Mouse (Mus musculus): ENCODE data around the gene Pde6d. TPM values are rescaled to one million over a fixed set of nuclear protein-coding genes. Genes with fewer than 3 reads are reported as not detected.

Pde6d gene
- 10 to 100 TPM; 14.3 to 16.3 TPM for total RNA-seq (2023)

DNA sequence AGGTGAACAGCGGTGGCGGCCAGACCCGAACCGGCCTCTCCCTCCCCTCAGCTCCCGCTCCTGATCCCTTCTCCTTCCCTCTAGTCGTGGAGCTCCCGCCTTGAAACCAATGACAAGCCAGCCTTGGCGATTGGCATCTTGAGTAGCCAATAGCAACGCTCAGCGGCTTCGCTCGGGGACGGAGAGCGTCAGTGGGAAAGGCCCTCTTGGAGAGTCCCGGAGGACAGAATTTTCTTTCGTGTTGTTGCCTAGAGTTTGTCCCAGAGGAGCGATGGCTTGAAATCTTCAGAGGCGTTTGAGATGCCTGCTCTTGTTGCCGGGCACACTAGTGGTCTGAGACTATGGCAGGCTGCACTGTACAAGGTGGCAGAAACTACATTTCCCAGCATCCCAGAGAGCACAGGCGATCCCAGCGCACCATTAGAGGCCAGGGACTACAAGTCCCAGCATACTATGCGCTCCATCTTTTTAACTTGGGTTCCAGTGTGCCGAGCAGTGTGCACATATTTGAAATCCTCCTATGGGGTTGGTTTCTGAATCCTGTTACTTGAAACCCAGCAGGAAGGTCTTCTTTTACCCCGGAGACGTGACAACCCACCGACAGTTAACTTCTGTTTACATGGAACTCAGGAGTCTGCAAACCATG, at the start of gene Pde6d, which contains the start of gene Cops7b:
TSS of gene Pde6d (minus strand) at position 179 of the 646 bp plus-strand sequence.
TSS of gene Cops7b (plus strand) at position 454 of the 646 bp plus-strand sequence.

DNA sequence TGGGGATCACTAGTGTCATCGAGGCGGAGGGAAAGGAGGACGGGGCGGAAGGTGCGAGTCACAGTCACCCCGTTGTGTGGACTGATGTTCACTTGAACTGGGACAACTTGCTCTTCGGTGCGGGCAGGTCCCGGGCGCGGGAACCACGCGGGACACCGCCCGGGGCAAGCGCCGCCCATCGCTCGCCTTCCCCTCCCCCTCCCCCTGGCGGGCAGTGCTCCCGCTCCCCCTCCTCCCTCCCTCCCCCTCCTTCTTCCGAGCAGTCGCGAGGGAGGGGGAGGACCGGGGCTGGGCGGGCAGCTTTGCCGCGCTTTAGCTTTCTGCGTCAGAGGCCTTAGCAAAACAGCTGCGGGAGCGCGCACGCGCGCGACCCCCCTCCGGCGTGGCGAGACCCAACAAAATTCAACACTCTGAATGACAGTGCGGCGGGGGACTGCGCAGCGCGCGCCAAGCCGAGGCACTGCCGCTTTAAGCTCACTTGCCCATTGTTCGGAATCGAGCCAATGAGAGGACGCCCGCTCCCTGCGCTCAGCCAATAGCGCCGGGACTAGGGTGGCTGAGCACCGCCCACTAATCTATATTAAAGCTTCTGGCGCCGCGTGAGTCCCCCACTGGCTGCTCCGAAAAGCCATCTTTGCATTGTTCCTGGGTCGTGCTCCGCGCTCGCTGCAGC, 56.2 kb downstream of the Pde6d start, which contains the start of gene Ptma:
TSS of gene Ptma (plus strand) at position 611 of the 673 bp plus-strand sequence.

Other genes starting within 250 kb of the Pde6d start
- gene Ncl, start 223.2 kb downstream of the Pde6d start, total RNA-seq (2023): 100 to 1,000 TPM; 236 to 296 TPM
- gene Nmur1, start 156.4 kb downstream of the Pde6d start, total RNA-seq (2023): not detected
- not detected for gene Tex44, start 156.3 kb downstream of the Pde6d start, total RNA-seq (2023)
- gene Ptma, start 55.9 kb downstream of the Pde6d start, total RNA-seq (2023): 1,000 to 10,000 TPM; 1,085 to 1,211 TPM
- 1 to 10 TPM; 8.8 to 9.8 TPM for gene Cops7b, start 275 bp upstream of the Pde6d start, total RNA-seq (2023)
- gene Nppc, start 87.9 kb upstream of the Pde6d start, total RNA-seq (2023): not detected
- gene Dis3l2, start 121.2 kb upstream of the Pde6d start, total RNA-seq (2023): 10 to 100 TPM; 11.7 to 12.6 TPM